Mouse (Mus musculus): Measurements from ENCODE around the gene Glrx2. TPM values are rescaled to one million over a fixed set of nuclear protein-coding genes. Genes with fewer than 3 reads are reported as not detected.
A peak's percentile ranks its signal among the peaks of the same experiment; 100 is the strongest.

Gene Glrx2
- polyA plus RNA-seq, 1 experiment from 2014 or later = 64.8 TPM

DNA sequence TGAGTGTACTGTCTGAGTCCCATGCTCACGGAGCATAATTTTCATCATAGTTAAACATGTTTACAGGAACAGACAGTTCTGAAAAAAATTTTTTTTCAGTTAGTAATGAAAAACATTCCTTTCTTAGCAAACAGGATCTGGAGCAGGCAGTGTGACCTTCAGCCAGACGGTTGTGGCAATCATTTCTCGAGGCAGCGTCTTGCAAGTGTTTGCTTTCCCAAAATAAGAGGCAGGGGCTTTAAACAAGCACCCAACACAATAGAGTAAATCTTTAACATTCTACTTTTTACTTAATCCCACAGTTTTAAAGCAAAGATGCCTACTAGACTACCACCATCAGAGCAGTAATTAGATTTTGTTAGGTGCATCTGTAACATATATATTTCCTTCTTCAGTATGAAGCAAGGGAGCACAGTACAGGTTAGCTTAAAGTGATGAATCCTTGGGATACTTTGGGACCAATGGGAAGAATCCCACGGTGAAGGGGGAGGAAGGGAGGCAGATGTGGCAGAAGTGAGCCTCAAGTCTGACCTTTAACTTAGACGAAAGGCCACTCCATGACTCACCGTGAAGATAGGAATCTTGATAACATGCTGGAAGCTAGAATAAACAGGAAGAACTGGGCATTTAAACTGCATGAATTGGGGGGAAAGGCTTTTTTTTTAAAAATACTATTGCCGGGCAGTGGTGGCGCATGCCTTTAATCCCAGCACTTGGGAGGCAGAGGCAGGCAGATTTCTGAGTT, 11.7 kb downstream of the Glrx2 start:
- H3K9me3 ChIP-seq (ENCODE audit: low read length) = no peaks in the 10 kb centered on the region
- DNase-seq (no peak), ATAC-seq (no peak)
- no peaks in the 10 kb centered on the region for H3K27me3 ChIP-seq (ENCODE audit: insufficient read depth, low read length)
- no peak overlapping the region for H3K27ac ChIP-seq (ENCODE audit: low read depth)
- no peaks in the 10 kb centered on the region for H3K36me3 ChIP-seq (replicated peaks; ENCODE audit: insufficient read depth, low read length)
- H3K4me2 ChIP-seq (ENCODE audit: low read depth, low read length) = no peak overlapping the region
- TF ChIP-seq CTCF (IDR thresholded peaks at IDR 0.05; ENCODE audit: low read depth) (no peak), EP300 (IDR thresholded peaks at IDR 0.05; ENCODE audit: low read depth) (no peak)
- no peaks in the 10 kb centered on the region for H3K4me1 ChIP-seq (ENCODE audit: insufficient read depth)
- no peak overlapping the region for H3K4me3 ChIP-seq (ENCODE audit: low read depth, low read length)
- H3K9ac ChIP-seq (replicated peaks) = no peak overlapping the region
- WGBS (ENCODE audit: insufficient replicate concordance) = 45% methylated on average over 9 of the region's 9 CpGs

GRCm38 (mm10) chr1:143730899-143731298, 14.8 kb downstream of the Glrx2 start:
- TF ChIP-seq EP300 (IDR thresholded peaks at IDR 0.05; ENCODE audit: low read depth) (no peak), CTCF (IDR thresholded peaks at IDR 0.05; ENCODE audit: low read depth) (peak; percentile 81)
- peak; percentile 58 for DNase-seq
- no peaks in the 10 kb centered on the region for H3K27me3 ChIP-seq (ENCODE audit: insufficient read depth, low read length)
- no peak overlapping the region for H3K27ac ChIP-seq (ENCODE audit: low read depth)
- H3K4me2 ChIP-seq (ENCODE audit: low read depth, low read length) = no peak overlapping the region
- H3K9ac ChIP-seq (replicated peaks) = no peak overlapping the region
- H3K4me1 ChIP-seq (ENCODE audit: insufficient read depth) = no peaks in the 10 kb centered on the region
- 75% methylated on average over 2 of the region's 2 CpGs for WGBS (ENCODE audit: insufficient replicate concordance)
- H3K36me3 ChIP-seq (replicated peaks; ENCODE audit: insufficient read depth, low read length) = no peaks in the 10 kb centered on the region
- peak; percentile 69 for ATAC-seq
- no peak overlapping the region for H3K4me3 ChIP-seq (ENCODE audit: low read depth, low read length)
- no peaks in the 10 kb centered on the region for H3K9me3 ChIP-seq (ENCODE audit: low read length)

- Histone ChIP-seq H3K4me1 (ENCODE audit: insufficient read depth) (no peaks in the 10 kb centered on the region), H3K4me2 (ENCODE audit: low read depth, low read length) (no peak overlapping the region), H3K27ac (ENCODE audit: low read depth) (no peak overlapping the region), H3K27me3 (ENCODE audit: insufficient read depth, low read length) (no peaks in the 10 kb centered on the region), H3K9me3 (ENCODE audit: low read length) (no peaks in the 10 kb centered on the region), H3K4me3 (ENCODE audit: low read depth, low read length) (no peak overlapping the region), H3K9ac (replicated peaks) (no peak overlapping the region), H3K36me3 (replicated peaks; ENCODE audit: insufficient read depth, low read length) (no peaks in the 10 kb centered on the region)
- 71% methylated on average over 4 of the region's 4 CpGs for WGBS (ENCODE audit: insufficient replicate concordance)
- no peak for DNase-seq
- ATAC-seq = no peak
- no peak for TF ChIP-seq CTCF (IDR thresholded peaks at IDR 0.05; ENCODE audit: low read depth)
- TF ChIP-seq EP300 (IDR thresholded peaks at IDR 0.05; ENCODE audit: low read depth) = no peak
Measured at GRCm38 (mm10) chr1:143731691-143732090, 15.6 kb downstream of the Glrx2 start.

GRCm38 (mm10) chr1:143733914-143734410, 17.8 kb downstream of the Glrx2 start:
- 75% methylated on average over 5 of the region's 5 CpGs for WGBS (ENCODE audit: insufficient replicate concordance)
- H3K9ac ChIP-seq (replicated peaks) = no peak overlapping the region
- no peak overlapping the region for H3K4me3 ChIP-seq (ENCODE audit: low read depth, low read length)
- H3K27ac ChIP-seq (ENCODE audit: low read depth) = no peak overlapping the region
- H3K9me3 ChIP-seq (ENCODE audit: low read length) = no peaks in the 10 kb centered on the region
- H3K36me3 ChIP-seq (replicated peaks; ENCODE audit: insufficient read depth, low read length) = no peaks in the 10 kb centered on the region
- no peaks in the 10 kb centered on the region for H3K27me3 ChIP-seq (ENCODE audit: insufficient read depth, low read length)
- TF ChIP-seq CTCF (IDR thresholded peaks at IDR 0.05; ENCODE audit: low read depth) (no peak), EP300 (IDR thresholded peaks at IDR 0.05; ENCODE audit: low read depth) (no peak)
- no peak overlapping the region for H3K4me2 ChIP-seq (ENCODE audit: low read depth, low read length)
- DNase-seq (no peak), ATAC-seq (no peak)
- H3K4me1 ChIP-seq (ENCODE audit: insufficient read depth) = no peaks in the 10 kb centered on the region

DNA sequence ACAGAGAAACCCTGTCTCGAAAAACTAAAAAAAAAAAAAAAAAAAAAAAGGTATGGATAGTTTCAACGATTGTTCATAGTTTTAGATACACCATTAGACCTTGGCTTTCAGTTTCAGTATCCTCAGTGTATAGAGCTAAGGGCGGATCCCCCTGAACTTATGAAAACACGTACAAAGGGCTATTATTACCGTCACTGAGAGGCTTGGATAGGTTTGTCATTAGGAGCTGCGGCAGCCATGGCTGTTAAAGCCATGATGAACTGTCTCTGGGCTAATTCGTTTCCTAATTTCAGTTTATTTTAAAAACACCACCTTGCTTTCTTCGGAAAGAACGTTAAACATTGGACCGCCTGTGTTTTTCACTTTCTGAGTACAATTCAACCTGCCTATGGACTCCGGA, 22.7 kb downstream of the Glrx2 start:
- H3K36me3 ChIP-seq (replicated peaks; ENCODE audit: insufficient read depth, low read length) = peaks cover 5% of the 10 kb centered on the region; the same call in 1 of the 2 replicates
- peaks cover 5% of the 10 kb centered on the region; the same call in 1 of the 2 replicates for H3K4me1 ChIP-seq (ENCODE audit: insufficient read depth)
- no peak for TF ChIP-seq CTCF (IDR thresholded peaks at IDR 0.05; ENCODE audit: low read depth)
- no peak for TF ChIP-seq EP300 (IDR thresholded peaks at IDR 0.05; ENCODE audit: low read depth)
- WGBS (ENCODE audit: insufficient replicate concordance) = 18% methylated on average over 11 of the region's 11 CpGs
- H3K4me2 ChIP-seq (ENCODE audit: low read depth, low read length) = peak overlapping the region; percentile 87
- H3K9ac ChIP-seq (replicated peaks) = peak overlapping the region; percentile 80
- H3K27ac ChIP-seq (ENCODE audit: low read depth) = peak overlapping the region; percentile 90
- peak; percentile 12; the same call in 1 of the 2 replicates for ATAC-seq
- H3K4me3 ChIP-seq (ENCODE audit: low read depth, low read length) = peak overlapping the region; percentile 76
- no peaks in the 10 kb centered on the region for H3K9me3 ChIP-seq (ENCODE audit: low read length)
- DNase-seq = no peak
- no peaks in the 10 kb centered on the region for H3K27me3 ChIP-seq (ENCODE audit: insufficient read depth, low read length)

- H3K4me3 ChIP-seq (ENCODE audit: low read depth, low read length) = peak overlapping the region; percentile 76
- ATAC-seq (peak; percentile 96), DNase-seq (peak; percentile 92)
- H3K9me3 ChIP-seq (ENCODE audit: low read length) = no peaks in the 10 kb centered on the region
- TF ChIP-seq CTCF (IDR thresholded peaks at IDR 0.05; ENCODE audit: low read depth) (no peak), EP300 (IDR thresholded peaks at IDR 0.05; ENCODE audit: low read depth) (no peak)
- H3K27me3 ChIP-seq (ENCODE audit: insufficient read depth, low read length) = no peaks in the 10 kb centered on the region
- H3K27ac ChIP-seq (ENCODE audit: low read depth) = peak overlapping the region; percentile 90
- H3K36me3 ChIP-seq (replicated peaks; ENCODE audit: insufficient read depth, low read length) = peaks cover 12% of the 10 kb centered on the region; the same call in 1 of the 2 replicates
- H3K4me2 ChIP-seq (ENCODE audit: low read depth, low read length) = peak overlapping the region; percentile 87
- H3K9ac ChIP-seq (replicated peaks) = peak overlapping the region; percentile 80
- WGBS (ENCODE audit: insufficient replicate concordance) = under 1% methylated on average over 60 of the region's 71 CpGs
- peaks cover 5% of the 10 kb centered on the region; the same call in 1 of the 2 replicates for H3K4me1 ChIP-seq (ENCODE audit: insufficient read depth)
Measured at GRCm38 (mm10) chr1:143739361-143740350, 23.5 kb downstream of the Glrx2 start.

Data from liver, postnatal 0 days (tissue).